Mouse (Mus musculus): ENCODE data around the gene Khsrp. TPM values are rescaled to one million over a fixed set of nuclear protein-coding genes. Genes with fewer than 3 reads are reported as not detected.
"Not testable (repeated sequence)": the region's sequence is repeated elsewhere in the genome, so short reads cannot be mapped to it uniquely, and the experiment has no call there.

Gene Khsrp
- polyA plus RNA-seq, 1 experiment from 2014 or later, result 33.5 TPM

DNA sequence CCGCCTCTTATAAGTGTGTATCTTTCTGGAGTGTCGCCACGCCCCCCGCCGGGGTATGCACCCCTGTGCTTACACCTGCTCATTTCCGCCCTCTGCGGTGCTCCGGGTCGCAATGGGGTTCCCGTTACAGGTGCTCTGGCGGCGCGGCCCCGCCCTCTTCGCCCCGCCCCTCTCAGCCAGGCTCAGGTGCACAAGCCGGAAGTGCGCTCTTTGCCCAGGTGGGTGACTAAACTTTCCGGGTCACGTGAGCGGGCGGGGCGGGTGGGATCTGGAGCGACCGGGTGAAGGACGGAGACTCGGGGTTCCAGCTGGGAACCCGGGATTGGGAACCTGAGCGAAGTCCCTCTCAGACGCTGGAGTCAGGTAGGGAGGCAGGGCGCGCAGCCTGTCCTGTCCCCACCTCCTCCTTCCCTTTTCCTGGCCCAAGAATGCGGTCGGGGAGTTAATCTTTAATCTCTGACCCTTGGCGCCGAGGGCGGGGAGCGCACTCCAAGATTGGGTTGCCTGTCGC, 30.7 kb upstream of the Khsrp start:
- no peak overlapping the region for H3K9ac ChIP-seq (ENCODE audit: low read depth, low read length)
- peak overlapping the region; percentile 57 for H3K4me2 ChIP-seq
- H3K9me3 ChIP-seq (replicated peaks; ENCODE audit: control insufficient read depth, low read length), result no peaks in the 10 kb centered on the region
- no peak for ATAC-seq (replicated peaks; ENCODE audit: insufficient number of reproducible peaks, low FRiP score, low TSS enrichment)
- H3K36me3 ChIP-seq (ENCODE audit: control insufficient read depth, insufficient read depth, low read length), result no peaks in the 10 kb centered on the region
- H3K27ac ChIP-seq (ENCODE audit: low read depth, low read length), result no peak overlapping the region
- H3K4me3 ChIP-seq (ENCODE audit: low read depth, low read length), result peak overlapping the region; percentile 31
- peaks cover 55% of the 10 kb centered on the region for H3K27me3 ChIP-seq (ENCODE audit: control insufficient read depth, insufficient read depth, low read length)
- peaks cover 17% of the 10 kb centered on the region for H3K4me1 ChIP-seq (ENCODE audit: control insufficient read depth, insufficient read depth, low read length)
- 2% methylated on average over 39 of the region's 39 CpGs for WGBS (ENCODE audit: insufficient replicate concordance)

DNA sequence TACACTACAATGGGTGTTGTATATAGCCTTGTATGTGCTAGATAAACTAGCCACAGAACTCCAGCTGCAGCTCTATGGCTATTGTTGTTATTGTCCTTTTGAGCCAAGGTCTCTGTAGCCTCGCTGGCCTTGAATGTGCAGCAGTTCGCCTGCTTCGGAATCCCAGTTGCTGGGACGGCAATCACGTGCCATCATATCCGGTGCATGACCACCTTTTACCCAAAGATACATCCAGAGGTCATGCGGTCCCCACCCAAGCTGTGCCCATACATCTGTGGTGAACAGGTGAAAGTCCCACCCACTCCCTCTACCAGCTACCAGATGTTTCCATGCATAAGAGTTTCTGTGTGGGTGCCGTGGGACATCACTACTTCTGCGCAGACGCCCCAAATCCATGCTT, 29.7 kb upstream of the Khsrp start:
- peaks cover 17% of the 10 kb centered on the region for H3K4me1 ChIP-seq (ENCODE audit: control insufficient read depth, insufficient read depth, low read length)
- H3K4me2 ChIP-seq, result peak overlapping the region; percentile 91
- 42% methylated on average over 10 of the region's 10 CpGs for WGBS (ENCODE audit: insufficient replicate concordance)
- H3K4me3 ChIP-seq (ENCODE audit: low read depth, low read length), result peak overlapping the region; percentile 81; the same call in 1 of the 2 replicates
- H3K27me3 ChIP-seq (ENCODE audit: control insufficient read depth, insufficient read depth, low read length), result peaks cover 46% of the 10 kb centered on the region
- no peak overlapping the region for H3K9ac ChIP-seq (ENCODE audit: low read depth, low read length)
- H3K9me3 ChIP-seq (replicated peaks; ENCODE audit: control insufficient read depth, low read length), result no peaks in the 10 kb centered on the region
- H3K36me3 ChIP-seq (ENCODE audit: control insufficient read depth, insufficient read depth, low read length), result no peaks in the 10 kb centered on the region
- H3K27ac ChIP-seq (ENCODE audit: low read depth, low read length), result no peak overlapping the region
- ATAC-seq (replicated peaks; ENCODE audit: insufficient number of reproducible peaks, low FRiP score, low TSS enrichment), result no peak

DNA sequence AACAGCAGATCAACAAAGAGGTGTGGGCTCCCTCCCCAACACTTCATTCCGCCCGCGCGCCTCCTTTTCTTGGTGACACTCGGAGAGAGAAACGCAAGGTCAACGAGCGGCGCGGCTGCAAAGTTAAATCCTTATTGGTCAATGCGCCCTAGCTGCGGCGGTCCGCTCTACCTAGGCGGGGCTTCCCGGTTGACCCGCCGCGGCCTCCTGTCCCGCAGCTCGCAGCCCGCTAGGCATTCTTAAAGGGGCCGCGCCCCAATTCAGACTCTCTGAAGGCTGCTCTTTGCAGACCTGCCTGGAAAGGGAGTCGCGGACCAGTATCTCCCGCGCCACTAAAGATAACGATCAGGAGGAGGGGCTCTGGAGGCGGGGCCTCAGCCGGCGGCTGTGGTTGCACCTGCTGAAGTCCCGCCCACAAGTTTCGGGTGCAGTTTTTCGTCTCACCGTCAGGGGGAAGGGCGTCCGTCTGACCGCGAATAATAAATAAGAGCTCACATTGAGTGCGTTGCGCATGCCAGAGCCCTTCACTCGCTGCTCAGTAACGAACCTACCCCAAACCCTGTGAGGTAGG, 29.0 kb upstream of the Khsrp start:
- Histone ChIP-seq H3K27me3 (ENCODE audit: control insufficient read depth, insufficient read depth, low read length) (peaks cover 44% of the 10 kb centered on the region), H3K4me3 (ENCODE audit: low read depth, low read length) (peak overlapping the region; percentile 81), H3K27ac (ENCODE audit: low read depth, low read length) (peak overlapping the region; percentile 50; the same call in 1 of the 2 replicates), H3K4me1 (ENCODE audit: control insufficient read depth, insufficient read depth, low read length) (peaks cover 17% of the 10 kb centered on the region), H3K9ac (ENCODE audit: low read depth, low read length) (peak overlapping the region; percentile 86), H3K4me2 (peak overlapping the region; percentile 91), H3K9me3 (replicated peaks; ENCODE audit: control insufficient read depth, low read length) (no peaks in the 10 kb centered on the region), H3K36me3 (ENCODE audit: control insufficient read depth, insufficient read depth, low read length) (no peaks in the 10 kb centered on the region)
- peak; percentile 81 for ATAC-seq (replicated peaks; ENCODE audit: insufficient number of reproducible peaks, low FRiP score, low TSS enrichment)
- WGBS (ENCODE audit: insufficient replicate concordance), result under 1% methylated on average over 44 of the region's 44 CpGs

- Histone ChIP-seq H3K36me3 (ENCODE audit: control insufficient read depth, insufficient read depth, low read length) (no peaks in the 10 kb centered on the region), H3K4me2 (peak within 1 kb of the TSS; percentile 91), H3K9me3 (replicated peaks; ENCODE audit: control insufficient read depth, low read length) (no peaks in the 10 kb centered on the region), H3K4me3 (ENCODE audit: low read depth, low read length) (peak within 1 kb of the TSS; percentile 81), H3K27me3 (ENCODE audit: control insufficient read depth, insufficient read depth, low read length) (peaks cover 37% of the 10 kb centered on the region), H3K9ac (ENCODE audit: low read depth, low read length) (peak within 1 kb of the TSS; percentile 86), H3K4me1 (ENCODE audit: control insufficient read depth, insufficient read depth, low read length) (peaks cover 17% of the 10 kb centered on the region), H3K27ac (ENCODE audit: low read depth, low read length) (peak within 1 kb of the TSS; percentile 50; the same call in 1 of the 2 replicates)
- ATAC-seq (replicated peaks; ENCODE audit: insufficient number of reproducible peaks, low FRiP score, low TSS enrichment), result peak; percentile 62
- 1% methylated on average over 35 of the region's 45 CpGs for WGBS (ENCODE audit: insufficient replicate concordance)
These were observed 28.2 kb upstream of the Khsrp start, which contains the start of gene Slc25a23 for GRCm38 (mm10) chr17:57059486-57059977. Gene Slc25a23, minus strand, starts transcription at chr17:57059863.

DNA sequence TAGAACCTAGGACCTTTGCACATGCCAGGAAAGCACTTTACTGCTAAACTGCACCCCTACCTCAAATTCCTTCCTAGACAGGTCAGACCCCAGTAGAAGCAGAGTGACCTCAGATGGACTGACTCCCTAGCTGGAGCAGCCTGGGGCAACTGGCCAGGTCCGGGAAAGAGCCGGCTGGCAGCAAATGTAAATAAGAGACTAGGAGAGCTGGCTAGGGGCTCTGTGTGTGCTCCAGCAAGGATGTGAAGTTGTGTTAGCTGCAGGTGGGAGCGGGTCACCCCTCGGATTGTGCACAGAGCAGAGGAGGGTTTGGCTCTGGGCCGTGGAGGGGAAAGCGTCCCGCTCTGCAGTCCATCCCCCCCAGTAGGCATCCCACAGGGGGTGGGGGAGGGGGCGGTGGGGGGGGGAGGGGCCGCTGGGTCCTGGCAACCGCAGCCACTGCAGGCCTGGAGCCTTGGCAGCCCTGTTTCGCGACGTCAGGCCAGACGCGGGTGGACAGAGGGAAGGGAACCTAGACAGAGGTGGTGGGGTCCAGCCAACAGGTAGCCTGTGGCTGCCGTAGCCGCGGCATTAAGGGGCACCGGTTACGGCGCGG, 27.7 kb upstream of the Khsrp start, which contains the start of gene Crb3:
Gene Crb3 (plus strand): TSS at position 215 of the 595 bp plus-strand sequence.
- Histone ChIP-seq H3K4me1 (ENCODE audit: control insufficient read depth, insufficient read depth, low read length) (peaks cover 17% of the 10 kb centered on the region), H3K4me2 (peak within 1 kb of the TSS; percentile 91), H3K27ac (ENCODE audit: low read depth, low read length) (no peak within 1 kb of the TSS), H3K36me3 (ENCODE audit: control insufficient read depth, insufficient read depth, low read length) (no peaks in the 10 kb centered on the region), H3K4me3 (ENCODE audit: low read depth, low read length) (peak within 1 kb of the TSS; percentile 81), H3K27me3 (ENCODE audit: control insufficient read depth, insufficient read depth, low read length) (peaks cover 32% of the 10 kb centered on the region), H3K9ac (ENCODE audit: low read depth, low read length) (peak within 1 kb of the TSS; percentile 86), H3K9me3 (replicated peaks; ENCODE audit: control insufficient read depth, low read length) (no peaks in the 10 kb centered on the region)
- 0 out of 2 replicates have a peak, but pooled peaks have one; percentile 7 for ATAC-seq (replicated peaks; ENCODE audit: insufficient number of reproducible peaks, low FRiP score, low TSS enrichment)
- 1% methylated on average over 19 of the region's 22 CpGs for WGBS (ENCODE audit: insufficient replicate concordance)

- Histone ChIP-seq H3K27ac (ENCODE audit: low read depth, low read length) (no peak overlapping the region), H3K4me2 (no peak overlapping the region), H3K9me3 (replicated peaks; ENCODE audit: control insufficient read depth, low read length) (no peaks in the 10 kb centered on the region), H3K4me1 (ENCODE audit: control insufficient read depth, insufficient read depth, low read length) (peaks cover 9% of the 10 kb centered on the region; the same call in 1 of the 2 replicates), H3K27me3 (ENCODE audit: control insufficient read depth, insufficient read depth, low read length) (peaks cover 10% of the 10 kb centered on the region), H3K36me3 (ENCODE audit: control insufficient read depth, insufficient read depth, low read length) (peaks cover 4% of the 10 kb centered on the region; the same call in 1 of the 2 replicates), H3K4me3 (ENCODE audit: low read depth, low read length) (no peak overlapping the region), H3K9ac (ENCODE audit: low read depth, low read length) (no peak overlapping the region)
- 71% methylated on average over 3 of the region's 3 CpGs for WGBS (ENCODE audit: insufficient replicate concordance)
- ATAC-seq (replicated peaks; ENCODE audit: insufficient number of reproducible peaks, low FRiP score, low TSS enrichment), result no peak
These were observed 24.9 kb upstream of the Khsrp start for GRCm38 (mm10) chr17:57056246-57056645.

- not testable (repeated sequence) for H3K4me1 ChIP-seq (ENCODE audit: control insufficient read depth, insufficient read depth, low read length); ATAC-seq (replicated peaks; ENCODE audit: insufficient number of reproducible peaks, low FRiP score, low TSS enrichment); H3K4me2 ChIP-seq; H3K4me3 ChIP-seq (ENCODE audit: low read depth, low read length); H3K27me3 ChIP-seq (ENCODE audit: control insufficient read depth, insufficient read depth, low read length); H3K27ac ChIP-seq (ENCODE audit: low read depth, low read length); H3K9ac ChIP-seq (ENCODE audit: low read depth, low read length); H3K36me3 ChIP-seq (ENCODE audit: control insufficient read depth, insufficient read depth, low read length); H3K9me3 ChIP-seq (replicated peaks; ENCODE audit: control insufficient read depth, low read length)
- WGBS (ENCODE audit: insufficient replicate concordance), result 80% methylated on average over 4 of the region's 4 CpGs
These were observed 20.4 kb upstream of the Khsrp start for GRCm38 (mm10) chr17:57051679-57052078.

GRCm38 (mm10) chr17:57048816-57049215, 17.5 kb upstream of the Khsrp start:
- peaks cover 6% of the 10 kb centered on the region; the same call in 1 of the 2 replicates for H3K36me3 ChIP-seq (ENCODE audit: control insufficient read depth, insufficient read depth, low read length)
- 85% methylated on average over 3 of the region's 3 CpGs for WGBS (ENCODE audit: insufficient replicate concordance)
- no peak overlapping the region for H3K4me3 ChIP-seq (ENCODE audit: low read depth, low read length)
- H3K27ac ChIP-seq (ENCODE audit: low read depth, low read length), result no peak overlapping the region
- H3K9me3 ChIP-seq (replicated peaks; ENCODE audit: control insufficient read depth, low read length), result no peaks in the 10 kb centered on the region
- H3K9ac ChIP-seq (ENCODE audit: low read depth, low read length), result no peak overlapping the region
- H3K27me3 ChIP-seq (ENCODE audit: control insufficient read depth, insufficient read depth, low read length), result no peaks in the 10 kb centered on the region
- no peaks in the 10 kb centered on the region for H3K4me1 ChIP-seq (ENCODE audit: control insufficient read depth, insufficient read depth, low read length)
- H3K4me2 ChIP-seq, result no peak overlapping the region
- ATAC-seq (replicated peaks; ENCODE audit: insufficient number of reproducible peaks, low FRiP score, low TSS enrichment), result no peak

All from heart, embryonic 11.5 days (tissue).